In the genomic region with DNA sequence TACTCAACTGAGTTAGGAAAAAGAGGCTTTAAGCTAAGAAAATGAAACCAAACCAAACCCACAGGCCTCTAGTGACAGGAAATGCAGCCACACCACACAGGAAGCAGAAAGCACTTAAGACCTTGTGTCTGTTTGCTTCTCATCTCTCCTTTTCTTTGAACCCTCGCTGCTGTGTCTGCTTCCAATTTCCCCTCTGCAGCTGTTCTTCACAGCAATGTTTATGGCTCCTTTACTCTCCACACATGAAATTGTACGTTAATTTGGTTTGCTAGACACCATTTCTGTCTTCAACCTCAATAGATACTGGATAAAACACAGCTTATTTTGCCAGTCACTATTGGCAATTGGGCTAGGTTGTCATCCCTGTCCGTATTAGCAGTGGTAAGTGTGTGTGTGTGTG, we compare ENCODE assay signal across 13 mouse cellular contexts.
A peak's percentile ranks its signal among the peaks of the same experiment; 100 is the strongest.
DNase-seq lines count a peak whose midpoint lies in the region; ATAC-seq lines count a peak whose summit lies in the region.
"Had no signal": no experiment of that assay in that cellular context is flagged by ENCODE, and none has a peak within 500 bp of the region (broad histone marks: within the 10 kb centered on the region; RNA-seq: fewer than 3 reads in every experiment).

No protein-coding gene starts in this region.

- peak; percentile 0 for DNase-seq in embryo, embryonic 11 days
- no peak for DNase-seq in embryo, embryonic 10.5 days (ENCODE audit: low spot score)
- DNase-seq in thymus, adult 18-20 months, result peak; percentile 16 to 72
- DNase-seq in urinary bladder, adult 2 months (ENCODE audit: low spot score), result no peak
- DNase-seq in left cerebral cortex, postnatal 4 days, result no peak
- no peak for DNase-seq in cerebellum, adult 9-10 months
- DNase-seq: adrenal gland, adult 8-10 months; cerebellum, postnatal 36 days; gastrocnemius, postnatal 36 days; liver, postnatal 0 days had no signal

- intact Hi-C loops in left cerebral cortex, postnatal 4 days (cut with DNase I), result no loop called here

- ATAC-seq in CD4-positive, CD25-positive, alpha-beta regulatory T cell, adult 4 months, result peak; percentile 95
- ATAC-seq in inflammation-experienced regulatory T-cells, adult 6 months, result peak; percentile 96
- ATAC-seq: hindbrain, embryonic 16.5 days; liver, postnatal 0 days had no signal

Comparison
In these comparisons a context has a peak if more than half of its experiments do, and no peak if none do; other contexts are left out.
1. DNase-seq: peak in embryo, embryonic 11 days (single experiment) and thymus, adult 18-20 months (2 of 2); none in embryo, embryonic 10.5 days (single experiment), urinary bladder, adult 2 months (single experiment), left cerebral cortex, postnatal 4 days (single experiment) and cerebellum, adult 9-10 months (single experiment).